Mouse (Mus musculus) layer of hippocampus, adult 8-10 months (tissue): ENCODE data around the gene Zfp938. TPM values are rescaled to one million over a fixed set of nuclear protein-coding genes. Genes with fewer than 3 reads are reported as not detected.

Experiments
- DNase-seq, 2 experiments: peaks; one replicate each; pipeline ENCODE4 v3.0.0; 2022; ENCODE audit warnings: low spot score in 2 of 2
- total RNA-seq, 4 experiments: library from RNA; stranded (reverse); gene quantifications; 2 replicates each; pipeline ENCODE4 v1.2.4; 2022

Gene Zfp938
- 10 to 100 TPM; 20.5 to 26.2 (median 24.9) TPM for total RNA-seq

GRCm38 (mm10) chr10:82240742-82241400, at the start of gene Zfp938:
Gene Zfp938, minus strand, starts transcription at chr10:82241280.
- DNase-seq, result peak; percentile 86

- no peak for DNase-seq
These were observed 16.3 kb upstream of the Zfp938 start for GRCm38 (mm10) chr10:82257331-82257730.

- DNase-seq, result no peak
These were observed 3.9 kb upstream of the Zfp938 start for GRCm38 (mm10) chr10:82245021-82245420.

- no peak for DNase-seq
These were observed 315 bp upstream of the Zfp938 start for GRCm38 (mm10) chr10:82241401-82241788.

- peak; percentile 81 to 86 for DNase-seq
These were observed 62.6 kb downstream of the Zfp938 start for GRCm38 (mm10) chr10:82178257-82179064.

Other genes with a start within 250 kb of the Zfp938 start
- gene Zfp873, start 193.2 kb downstream of the Zfp938 start, total RNA-seq, result 10 to 100 TPM in 3 of 4 experiments, 1 to 10 TPM in 1; 9.7 to 16.1 (median 12.9) TPM
- gene BC024063, start 157.9 kb downstream of the Zfp938 start, total RNA-seq, result 10 to 100 TPM in 1 of 4 experiments, 1 to 10 TPM in 3; 5.6 to 10.4 (median 7.5) TPM
- gene AU041133, start 113.3 kb downstream of the Zfp938 start, total RNA-seq, result 10 to 100 TPM in 1 of 4 experiments, 1 to 10 TPM in 3; 8.1 to 12.6 (median 9.1) TPM
- under 1 TPM in 1 of 4 experiments, not detected in 3; 0.05 TPM for gene 4932415D10Rik, start 75.3 kb upstream of the Zfp938 start, total RNA-seq
- 10 to 100 TPM in 3 of 4 experiments, 1 to 10 TPM in 1; 9.2 to 11.3 (median 10.6) TPM for gene Gm4924, start 113.0 kb upstream of the Zfp938 start, total RNA-seq